Mouse (Mus musculus): ENCODE data around the gene Dusp3. TPM values are rescaled to one million over a fixed set of nuclear protein-coding genes. Genes with fewer than 3 reads are reported as not detected.
A peak's percentile ranks its signal among the peaks of the same experiment; 100 is the strongest.

The Dusp3 gene
- polyA plus RNA-seq, 1 experiment from 2014 or later = 22.7 TPM

DNA sequence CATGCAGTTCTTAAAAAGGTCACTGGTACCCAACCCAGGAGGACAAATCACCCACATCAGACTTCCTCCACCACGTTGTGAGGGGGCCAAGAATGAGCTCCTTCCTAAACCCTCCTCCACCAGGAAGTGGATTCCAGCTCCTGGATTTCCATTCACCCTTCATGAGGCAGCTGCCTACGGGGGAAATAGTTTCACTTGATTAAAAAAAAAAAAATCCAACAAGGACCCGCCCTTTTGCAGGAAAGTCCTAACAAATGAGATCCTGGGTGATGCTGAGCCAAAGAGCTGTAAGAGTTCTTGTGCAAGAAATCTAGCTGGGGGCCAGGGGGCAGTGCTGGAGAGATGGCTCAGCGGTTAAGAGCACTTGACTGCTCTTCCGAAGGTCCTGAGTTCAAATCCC lies 11.4 kb upstream of the Dusp3 start:
- Histone ChIP-seq H3K27ac (ENCODE audit: low read depth) (peak overlapping the region; percentile 16; the same call in 1 of the 2 replicates), H3K9me3 (ENCODE audit: low read length) (no peaks in the 10 kb centered on the region), H3K4me1 (ENCODE audit: insufficient read depth) (0 out of 2 replicates have a peak, but pooled peaks cover 4% of the 10 kb centered on the region), H3K36me3 (replicated peaks; ENCODE audit: insufficient read depth, low read length) (no peaks in the 10 kb centered on the region), H3K4me2 (ENCODE audit: low read depth, low read length) (no peak overlapping the region), H3K4me3 (ENCODE audit: low read depth, low read length) (no peak overlapping the region), H3K9ac (replicated peaks) (no peak overlapping the region), H3K27me3 (ENCODE audit: insufficient read depth, low read length) (no peaks in the 10 kb centered on the region)
- WGBS (ENCODE audit: insufficient replicate concordance) = 48% methylated on average over 5 of the region's 5 CpGs
- DNase-seq (no peak), ATAC-seq (0 out of 2 replicates have a peak, but pooled peaks have one; percentile 2)
- TF ChIP-seq EP300 (IDR thresholded peaks at IDR 0.05; ENCODE audit: low read depth) (no peak), CTCF (IDR thresholded peaks at IDR 0.05; ENCODE audit: low read depth) (no peak)

DNA sequence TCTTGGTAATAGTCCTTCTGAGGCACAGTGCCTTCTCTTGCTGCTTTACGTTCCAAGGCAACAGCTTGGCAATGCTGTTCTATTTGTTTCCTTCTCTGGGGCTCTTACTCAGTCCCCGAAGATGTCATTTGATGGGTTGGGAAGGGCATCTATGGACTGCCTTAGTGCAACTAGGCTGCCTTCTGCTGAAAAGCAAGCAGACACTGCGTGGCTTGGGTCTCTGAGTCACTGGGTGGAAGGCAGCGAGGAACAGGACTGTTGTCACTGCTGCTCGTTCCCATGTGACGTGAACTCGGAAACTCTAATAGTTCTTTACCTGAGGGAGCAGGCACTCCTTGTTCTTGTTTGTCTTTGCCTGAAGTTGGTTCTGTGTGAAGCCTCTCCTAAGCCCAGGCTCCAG lies 9.1 kb upstream of the Dusp3 start:
- Histone ChIP-seq H3K9ac (replicated peaks) (no peak overlapping the region), H3K4me2 (ENCODE audit: low read depth, low read length) (no peak overlapping the region), H3K4me1 (ENCODE audit: insufficient read depth) (0 out of 2 replicates have a peak, but pooled peaks cover 4% of the 10 kb centered on the region), H3K27me3 (ENCODE audit: insufficient read depth, low read length) (no peaks in the 10 kb centered on the region), H3K27ac (ENCODE audit: low read depth) (no peak overlapping the region), H3K36me3 (replicated peaks; ENCODE audit: insufficient read depth, low read length) (no peaks in the 10 kb centered on the region), H3K9me3 (ENCODE audit: low read length) (no peaks in the 10 kb centered on the region), H3K4me3 (ENCODE audit: low read depth, low read length) (no peak overlapping the region)
- ATAC-seq (no peak), DNase-seq (no peak)
- 79% methylated on average over 7 of the region's 7 CpGs for WGBS (ENCODE audit: insufficient replicate concordance)
- TF ChIP-seq CTCF (IDR thresholded peaks at IDR 0.05; ENCODE audit: low read depth) (no peak), EP300 (IDR thresholded peaks at IDR 0.05; ENCODE audit: low read depth) (no peak)

DNA sequence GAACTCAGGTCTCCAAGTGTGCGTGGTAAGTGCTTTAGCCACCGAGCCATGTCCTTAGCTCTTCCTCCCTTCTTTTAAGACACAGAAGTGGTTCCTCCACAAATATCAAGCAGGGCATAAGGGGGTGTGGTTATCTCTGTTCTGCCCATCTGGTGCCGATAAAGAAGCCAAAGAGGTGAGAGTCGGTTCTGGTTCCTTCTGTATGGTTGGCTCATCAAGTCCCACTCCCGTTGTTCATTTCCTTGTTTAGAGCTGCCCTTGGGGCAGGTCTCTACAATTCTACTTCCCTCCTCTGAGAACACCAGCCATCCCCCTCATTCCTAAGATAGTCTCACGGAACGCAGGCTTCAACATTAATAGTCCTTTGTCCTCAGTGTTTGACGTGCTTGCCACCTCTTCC lies 7.3 kb upstream of the Dusp3 start:
- ATAC-seq = peak; percentile 54
- peak overlapping the region; percentile 42 for H3K4me2 ChIP-seq (ENCODE audit: low read depth, low read length)

DNA sequence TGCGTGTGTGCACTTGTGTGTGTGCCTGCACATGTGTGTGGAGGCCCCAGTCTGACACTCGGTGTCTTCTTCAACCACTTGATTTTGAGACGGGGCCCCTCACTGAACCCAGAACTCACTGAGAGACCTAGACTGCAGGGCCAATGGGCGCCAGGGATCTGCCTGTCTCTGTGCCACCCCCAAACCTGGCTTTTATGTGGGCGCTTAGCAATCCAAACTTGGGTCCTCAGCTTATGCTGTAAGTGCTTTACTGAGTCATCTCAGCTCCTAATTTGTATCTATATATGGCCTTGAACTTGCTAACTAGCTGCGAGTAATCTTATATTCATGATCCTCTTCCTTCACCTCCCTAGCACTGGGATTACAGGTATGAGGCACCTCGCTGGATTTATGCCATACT lies 5.6 kb upstream of the Dusp3 start:
- no peak for ATAC-seq
- Histone ChIP-seq H3K36me3 (replicated peaks; ENCODE audit: insufficient read depth, low read length) (no peaks in the 10 kb centered on the region), H3K27ac (ENCODE audit: low read depth) (no peak overlapping the region), H3K9ac (replicated peaks) (no peak overlapping the region), H3K4me1 (ENCODE audit: insufficient read depth) (0 out of 2 replicates have a peak, but pooled peaks cover 4% of the 10 kb centered on the region), H3K4me3 (ENCODE audit: low read depth, low read length) (no peak overlapping the region), H3K27me3 (ENCODE audit: insufficient read depth, low read length) (no peaks in the 10 kb centered on the region), H3K9me3 (ENCODE audit: low read length) (no peaks in the 10 kb centered on the region), H3K4me2 (ENCODE audit: low read depth, low read length) (no peak overlapping the region)
- 80% methylated on average over 7 of the region's 7 CpGs for WGBS (ENCODE audit: insufficient replicate concordance)
- DNase-seq = no peak
- TF ChIP-seq EP300 (IDR thresholded peaks at IDR 0.05; ENCODE audit: low read depth) (no peak), CTCF (IDR thresholded peaks at IDR 0.05; ENCODE audit: low read depth) (no peak)

More for the DNA sequence above, 7.3 kb upstream of the Dusp3 start:
- H3K9ac ChIP-seq (replicated peaks) = no peak overlapping the region
- H3K4me1 ChIP-seq (ENCODE audit: insufficient read depth) = 0 out of 2 replicates have a peak, but pooled peaks cover 4% of the 10 kb centered on the region
- H3K27me3 ChIP-seq (ENCODE audit: insufficient read depth, low read length) = no peaks in the 10 kb centered on the region
- H3K27ac ChIP-seq (ENCODE audit: low read depth) = 0 out of 2 replicates have a peak overlapping the region, but pooled peaks have one; percentile 22
- H3K4me3 ChIP-seq (ENCODE audit: low read depth, low read length) = no peak overlapping the region
- H3K36me3 ChIP-seq (replicated peaks; ENCODE audit: insufficient read depth, low read length) = no peaks in the 10 kb centered on the region
- peak; percentile 86 for TF ChIP-seq EP300 (IDR thresholded peaks at IDR 0.05; ENCODE audit: low read depth)
- no peak for TF ChIP-seq CTCF (IDR thresholded peaks at IDR 0.05; ENCODE audit: low read depth)
- no peaks in the 10 kb centered on the region for H3K9me3 ChIP-seq (ENCODE audit: low read length)
- no peak for DNase-seq
- WGBS (ENCODE audit: insufficient replicate concordance) = 40% methylated on average over 8 of the region's 8 CpGs

DNA sequence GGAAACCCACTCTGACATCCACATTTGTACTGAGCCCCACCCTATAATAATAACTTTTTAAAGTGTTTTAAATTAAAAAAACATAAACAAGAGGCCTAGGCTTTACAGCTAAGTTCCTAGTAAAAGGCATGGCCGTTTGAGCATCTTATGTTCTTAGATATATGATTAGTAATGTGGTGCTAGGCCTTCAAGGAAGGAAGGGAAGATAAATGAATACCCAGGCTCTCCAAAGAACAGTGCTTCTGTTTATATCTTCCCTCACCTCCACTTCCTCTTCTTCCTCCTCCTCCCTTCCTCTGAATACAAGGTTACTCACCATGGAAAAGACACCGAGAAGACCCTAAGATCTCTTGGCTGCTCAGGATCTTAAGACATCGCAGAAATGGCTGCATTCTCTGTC lies 5.0 kb upstream of the Dusp3 start:
- TF ChIP-seq EP300 (IDR thresholded peaks at IDR 0.05; ENCODE audit: low read depth) = no peak
- no peak for TF ChIP-seq CTCF (IDR thresholded peaks at IDR 0.05; ENCODE audit: low read depth)
- H3K9me3 ChIP-seq (ENCODE audit: low read length) = no peaks in the 10 kb centered on the region
- DNase-seq (no peak), ATAC-seq (no peak)
- no peak overlapping the region for H3K4me3 ChIP-seq (ENCODE audit: low read depth, low read length)
- H3K9ac ChIP-seq (replicated peaks) = no peak overlapping the region
- WGBS (ENCODE audit: insufficient replicate concordance) = 57% methylated on average over 3 of the region's 3 CpGs
- 0 out of 2 replicates have a peak, but pooled peaks cover 4% of the 10 kb centered on the region for H3K4me1 ChIP-seq (ENCODE audit: insufficient read depth)
- no peaks in the 10 kb centered on the region for H3K27me3 ChIP-seq (ENCODE audit: insufficient read depth, low read length)
- H3K27ac ChIP-seq (ENCODE audit: low read depth) = no peak overlapping the region
- no peak overlapping the region for H3K4me2 ChIP-seq (ENCODE audit: low read depth, low read length)
- H3K36me3 ChIP-seq (replicated peaks; ENCODE audit: insufficient read depth, low read length) = no peaks in the 10 kb centered on the region

DNA sequence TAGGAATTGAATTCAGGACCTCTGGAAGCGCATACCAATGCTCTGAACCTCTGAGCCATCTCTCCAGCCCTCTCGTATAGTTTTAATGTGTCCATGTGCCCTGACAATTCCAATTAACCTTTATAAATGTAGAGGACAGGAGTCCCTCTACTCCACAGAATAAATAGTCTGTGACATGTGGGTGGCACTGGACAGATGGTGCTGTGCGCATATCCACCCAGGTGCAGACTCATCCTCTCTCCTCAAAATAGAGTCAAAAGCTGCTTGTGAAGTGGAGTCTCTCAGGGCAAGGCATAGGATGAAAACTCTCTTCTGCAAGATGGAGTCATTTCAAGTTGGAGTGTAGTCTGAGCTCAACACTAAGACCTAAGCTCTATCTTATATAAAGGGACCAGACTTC lies 3.4 kb upstream of the Dusp3 start:
- WGBS (ENCODE audit: insufficient replicate concordance) = 83% methylated on average over 3 of the region's 3 CpGs
- H3K9ac ChIP-seq (replicated peaks) = no peak overlapping the region
- no peak for TF ChIP-seq EP300 (IDR thresholded peaks at IDR 0.05; ENCODE audit: low read depth)
- no peak for TF ChIP-seq CTCF (IDR thresholded peaks at IDR 0.05; ENCODE audit: low read depth)
- H3K4me2 ChIP-seq (ENCODE audit: low read depth, low read length) = no peak overlapping the region
- DNase-seq = no peak
- H3K9me3 ChIP-seq (ENCODE audit: low read length) = no peaks in the 10 kb centered on the region
- H3K36me3 ChIP-seq (replicated peaks; ENCODE audit: insufficient read depth, low read length) = no peaks in the 10 kb centered on the region
- no peaks in the 10 kb centered on the region for H3K27me3 ChIP-seq (ENCODE audit: insufficient read depth, low read length)
- H3K27ac ChIP-seq (ENCODE audit: low read depth) = no peak overlapping the region
- no peak overlapping the region for H3K4me3 ChIP-seq (ENCODE audit: low read depth, low read length)
- ATAC-seq = no peak
- H3K4me1 ChIP-seq (ENCODE audit: insufficient read depth) = peaks cover 8% of the 10 kb centered on the region

Data from liver, postnatal 0 days (tissue).